Comparison of ENCODE assay signal across 12 mouse cellular contexts in genomic region chr3:130387156-130387555, GRCm38 (mm10).
"Had no signal": no experiment of that assay in that cellular context is flagged by ENCODE, and none has a peak within 500 bp of the region (broad histone marks: within the 10 kb centered on the region; RNA-seq: fewer than 3 reads in every experiment).

No protein-coding gene starts in this region.

- H3K4me2 ChIP-seq: liver, embryonic 12.5 days; midbrain, embryonic 11.5 days; midbrain, embryonic 13.5 days; midbrain, embryonic 15.5 days; neural tube, embryonic 12.5 days had no signal

- H3K36me3 ChIP-seq: liver, embryonic 12.5 days; midbrain, embryonic 13.5 days; midbrain, embryonic 15.5 days; neural tube, embryonic 12.5 days had no signal

- ATAC-seq: liver, embryonic 12.5 days; midbrain, embryonic 13.5 days; midbrain, embryonic 15.5 days had no signal

- H3K4me3 ChIP-seq: liver, embryonic 12.5 days; megakaryocyte, embryonic 14.5 days; midbrain, embryonic 13.5 days; midbrain, embryonic 15.5 days; neural tube, embryonic 12.5 days had no signal

- H3K9me3 ChIP-seq: liver, embryonic 12.5 days; midbrain, embryonic 13.5 days; midbrain, embryonic 15.5 days; neural tube, embryonic 12.5 days had no signal

- H3K9ac ChIP-seq: liver, embryonic 12.5 days; liver, embryonic 14.5 days; midbrain, embryonic 13.5 days; midbrain, embryonic 15.5 days; neural tube, embryonic 12.5 days had no signal

- H3K27ac ChIP-seq: liver, embryonic 12.5 days; liver, embryonic 14.5 days; midbrain, embryonic 13.5 days; midbrain, embryonic 15.5 days; neural tube, embryonic 12.5 days had no signal

- DNase-seq: lung, adult 2 months; right cerebral cortex, postnatal 14 days; thymus, adult 18-20 months; thymus, postnatal 14 days; thymus, postnatal 36 days had no signal

- H3K4me1 ChIP-seq: liver, embryonic 12.5 days; megakaryocyte, embryonic 14.5 days; midbrain, embryonic 13.5 days; midbrain, embryonic 15.5 days; neural tube, embryonic 12.5 days had no signal

- H3K27me3 ChIP-seq: liver, embryonic 12.5 days; megakaryocyte, embryonic 14.5 days; midbrain, embryonic 13.5 days; midbrain, embryonic 15.5 days had no signal
